Mouse (Mus musculus) ES-E14 (cell line): ENCODE results near the gene Mtfmt. TPM values are rescaled to one million over a fixed set of nuclear protein-coding genes. Genes with fewer than 3 reads are reported as not detected.

Source experiments
- DNase-seq: peaks from one replicate; pipeline ENCODE4 v3.0.0-alpha.2; 2013; ENCODE audit warnings: low read depth, low spot score
- H3K27ac ChIP-seq: 2 replicates; pipeline ENCODE4 v1.5.1; 2012; ENCODE audit warnings: low read depth, mild to moderate bottlenecking, low read length, moderate library complexity, mixed read lengths; ENCODE audit not compliant: poor library complexity, insufficient read depth, severe bottlenecking
- H3K36me3 ChIP-seq: 2 replicates; pipeline ENCODE4 v1.6.1; 2012; ENCODE audit warnings: mild to moderate bottlenecking, low read length, moderate library complexity, mixed read lengths; ENCODE audit not compliant: control insufficient read depth, poor library complexity, insufficient read depth, severe bottlenecking
- H3K4me1 ChIP-seq, 2 experiments: fragments of 150-350 bp in 1 of 2; sonication (generic) in 1 of 2; 2 replicates each; pipeline ENCODE4 v1.6.1; 2012; ENCODE audit warnings: low read length in 2 of 2, mild to moderate bottlenecking in 1 of 2, mixed read lengths in 1 of 2; ENCODE audit not compliant: control insufficient read depth in 2 of 2, insufficient read depth in 2 of 2, poor library complexity in 1 of 2
- H3K4me3 ChIP-seq, 2 experiments: fragments of 150-350 bp in 1 of 2; sonication (generic) in 1 of 2; 2 replicates each; pipeline ENCODE4 v1.5.1; 2012; ENCODE audit warnings: low read length in 2 of 2, low read depth in 1 of 2, mild to moderate bottlenecking in 1 of 2, mixed read lengths in 1 of 2; ENCODE audit not compliant: insufficient read depth in 1 of 2, poor library complexity in 1 of 2, severe bottlenecking in 1 of 2
- H3K9ac ChIP-seq: 2 replicates; pipeline ENCODE4 v1.6.1; 2012; ENCODE audit warnings: low read depth, mild to moderate bottlenecking, low read length, mixed read lengths; ENCODE audit not compliant: poor library complexity, insufficient read depth, severe bottlenecking
- H3K9me3 ChIP-seq: fragments of 150-350 bp; sonication (generic); 2 replicates; pipeline ENCODE4 v1.6.1; 2012; ENCODE audit warnings: low read depth, mild to moderate bottlenecking, low read length; ENCODE audit not compliant: control insufficient read depth, insufficient read depth
- CHD2 ChIP-seq: IDR thresholded peaks from 2 replicates; pipeline ENCODE4 v1.6.1; 2014; ENCODE audit warnings: mild to moderate bottlenecking, low read depth, low read length, inconsistent platforms
- HCFC1 ChIP-seq: IDR thresholded peaks from 2 replicates; pipeline ENCODE4 v1.6.1; 2012; ENCODE audit warnings: low read length, inconsistent platforms, borderline replicate concordance; ENCODE audit not compliant: insufficient read depth
- MAFK ChIP-seq: IDR thresholded peaks from 2 replicates; pipeline ENCODE4 v1.6.1; 2014; ENCODE audit warnings: mild to moderate bottlenecking, low read depth, low read length, inconsistent platforms; ENCODE audit not compliant: insufficient read depth
- ZC3H11A ChIP-seq: IDR thresholded peaks from 2 replicates; pipeline ENCODE4 v1.6.1; 2012; ENCODE audit warnings: low read depth, mild to moderate bottlenecking, inconsistent platforms, low read length, borderline replicate concordance
- ZNF384 ChIP-seq: IDR thresholded peaks from 2 replicates; pipeline ENCODE4 v1.6.1; 2012; ENCODE audit warnings: low read depth, low read length, inconsistent platforms
- in situ Hi-C, 2 experiments: fragments of 600-800 bp; cut with MboI; formaldehyde crosslinking; loops; one replicate each; pipeline ENCODE4 v1.15.1; 2025; ENCODE audit warnings: low sequenced_read_pairs in 2 of 2, inconsistent platforms in 1 of 2; ENCODE audit not compliant: unreplicated experiment in 2 of 2
- total RNA-seq: library from RNA; depleted of rRNA; stranded (reverse); fragments of 300-350 nt; gene quantifications from 2 replicates; pipeline ENCODE4 v1.2.3, GENCODE M21; 2012

The Mtfmt gene
- total RNA-seq, 1 experiment, result 9.1 TPM

- no peaks in the 10 kb centered on the region for H3K36me3 ChIP-seq
- in situ Hi-C loops, result no loop called here
Observed at GRCm38 (mm10) chr9:65404331-65405183, 31.0 kb upstream of the Mtfmt start.

GRCm38 (mm10) chr9:65405184-65405449 is 30.5 kb upstream of the Mtfmt start:
- no peaks in the 10 kb centered on the region for H3K9me3 ChIP-seq
- H3K9ac ChIP-seq, result no peak overlapping the region
- in situ Hi-C loops, result no loop called here
- no peaks in the 10 kb centered on the region for H3K36me3 ChIP-seq
- TF ChIP-seq ZC3H11A (no peak), HCFC1 (no peak), CHD2 (no peak), ZNF384 (no peak), MAFK (no peak)
- no peak overlapping the region for H3K27ac ChIP-seq
- DNase-seq, result no peak
- H3K4me3 ChIP-seq, result no peak overlapping the region
- H3K4me1 ChIP-seq, result no peaks in the 10 kb centered on the region

More at GRCm38 (mm10) chr9:65404331-65405183, 31.0 kb upstream of the Mtfmt start:
- no peak overlapping the region for H3K27ac ChIP-seq
- no peaks in the 10 kb centered on the region for H3K4me1 ChIP-seq
- H3K9me3 ChIP-seq, result no peaks in the 10 kb centered on the region
- H3K4me3 ChIP-seq, result no peak overlapping the region
- H3K9ac ChIP-seq, result no peak overlapping the region
- TF ChIP-seq HCFC1 (no peak), MAFK (no peak), ZNF384 (no peak), CHD2 (no peak), ZC3H11A (no peak)
- no peak for DNase-seq

GRCm38 (mm10) chr9:65407327-65407726 is 28.3 kb upstream of the Mtfmt start:
- Histone ChIP-seq H3K36me3 (no peaks in the 10 kb centered on the region), H3K4me1 (no peaks in the 10 kb centered on the region), H3K9ac (no peak overlapping the region), H3K27ac (no peak overlapping the region), H3K4me3 (no peak overlapping the region), H3K9me3 (no peaks in the 10 kb centered on the region)
- DNase-seq, result no peak
- in situ Hi-C loops, result no loop called here
- TF ChIP-seq CHD2 (no peak), ZC3H11A (no peak), HCFC1 (no peak), MAFK (no peak), ZNF384 (no peak)

- in situ Hi-C loops, result no loop called here
- no peak overlapping the region for H3K27ac ChIP-seq
- no peak for DNase-seq
- H3K4me3 ChIP-seq, result no peak overlapping the region
- H3K36me3 ChIP-seq, result no peaks in the 10 kb centered on the region
- H3K4me1 ChIP-seq, result no peaks in the 10 kb centered on the region
- TF ChIP-seq ZNF384, result no peak
- no peak for TF ChIP-seq MAFK
- TF ChIP-seq HCFC1, result no peak
- H3K9ac ChIP-seq, result no peak overlapping the region
- no peaks in the 10 kb centered on the region for H3K9me3 ChIP-seq
Observed at GRCm38 (mm10) chr9:65407861-65408260, 27.7 kb upstream of the Mtfmt start.

GRCm38 (mm10) chr9:65408871-65409295 is 26.7 kb upstream of the Mtfmt start:
- Histone ChIP-seq H3K4me3 (no peak overlapping the region), H3K9me3 (no peaks in the 10 kb centered on the region), H3K9ac (no peak overlapping the region), H3K36me3 (no peaks in the 10 kb centered on the region), H3K27ac (no peak overlapping the region), H3K4me1 (no peaks in the 10 kb centered on the region)
- no peak for DNase-seq
- TF ChIP-seq ZC3H11A, result no peak
- in situ Hi-C loops, result no loop called here
